Mouse (Mus musculus): ENCODE measurements around the gene Cdyl2.

DNA sequence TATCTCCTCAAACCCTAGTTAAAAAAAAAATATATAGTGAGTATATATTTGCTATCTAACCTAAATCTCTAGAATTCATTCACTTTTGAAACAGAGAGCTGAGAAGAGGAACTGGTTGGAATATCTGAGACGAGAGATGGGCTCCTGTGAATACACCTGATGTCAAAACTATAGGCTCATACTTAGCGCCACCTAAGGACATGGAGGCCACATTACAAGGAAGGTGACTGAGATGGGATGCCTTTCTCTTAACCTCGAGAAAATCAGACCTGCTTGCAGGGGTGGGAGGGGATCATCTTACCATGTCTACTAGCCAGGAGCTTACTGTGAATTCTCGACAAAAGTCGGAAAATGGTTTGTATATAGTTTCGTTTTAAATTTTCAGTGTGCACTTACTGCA is 30.3 kb downstream of the Cdyl2 start:
- TF ChIP-seq CTCF (IDR thresholded peaks at IDR 0.05; ENCODE audit: control insufficient read depth, insufficient read depth, low read length) (no peak), POLR2A (IDR thresholded peaks at IDR 0.05; ENCODE audit: borderline replicate concordance, control insufficient read depth, low read depth, low read length) (no peak)

All from bone marrow, adult 2 months (tissue).